Mouse (Mus musculus) hindbrain, postnatal 0 days (tissue): ENCODE measurements around the gene C730034F03Rik. TPM values are rescaled to one million over a fixed set of nuclear protein-coding genes. Genes with fewer than 3 reads are reported as not detected.

ENCODE experiments used
- ATAC-seq: fragments of 200-750 bp; cut with Nextera tagmentation; 2 replicates; pipeline ENCODE4 v1.8.0; 2017; ENCODE audit warnings: mild to moderate bottlenecking, moderate TSS enrichment, moderate library complexity
- DNase-seq: peaks from one replicate; pipeline ENCODE4 v3.0.0-alpha.2; 2015; ENCODE audit warnings: low spot score
- H3K27ac ChIP-seq: fragments of 300-500 bp; sonication (generic); 2 replicates; pipeline ENCODE4 v1.5.1; 2014; ENCODE audit warnings: mild to moderate bottlenecking
- H3K27me3 ChIP-seq: fragments of 300-500 bp; sonication (generic); 2 replicates; pipeline ENCODE4 v1.6.1; 2014; ENCODE audit warnings: low read length, mixed read lengths; ENCODE audit not compliant: insufficient read depth
- H3K36me3 ChIP-seq: fragments of 300-500 bp; sonication (generic); 2 replicates; pipeline ENCODE4 v1.6.1; 2014; ENCODE audit warnings: low read length, mixed read lengths; ENCODE audit not compliant: insufficient read depth
- H3K4me1 ChIP-seq: fragments of 300-500 bp; sonication (generic); 2 replicates; pipeline ENCODE4 v1.6.1; 2014; ENCODE audit warnings: antibody characterized with exemption, low read length, mixed read lengths; ENCODE audit not compliant: insufficient read depth
- H3K4me2 ChIP-seq: fragments of 300-500 bp; sonication (generic); 2 replicates; pipeline ENCODE4 v1.6.1; 2014; ENCODE audit warnings: low read depth, mild to moderate bottlenecking, low read length, moderate library complexity, mixed read lengths
- H3K4me3 ChIP-seq: fragments of 300-500 bp; sonication (generic); 2 replicates; pipeline ENCODE4 v1.5.1; 2014; ENCODE audit warnings: low read length
- H3K9ac ChIP-seq: fragments of 300-500 bp; sonication (generic); replicated peaks from 2 replicates; pipeline ENCODE4 v1.6.1; 2014; ENCODE audit warnings: mild to moderate bottlenecking, low read length, moderate library complexity, mixed read lengths
- H3K9me3 ChIP-seq: fragments of 300-500 bp; sonication (generic); 2 replicates; pipeline ENCODE4 v1.6.1; 2016; ENCODE audit warnings: low read length, mixed read lengths
- CTCF ChIP-seq: IDR thresholded peaks from 2 replicates; pipeline ENCODE4 v1.5.1; 2016; ENCODE audit warnings: antibody characterized with exemption, control low read depth, low read depth
- WGBS: fragments of 180-500 bp; shearing (Covaris S2); extraction: QIAGEN DNeasy Blood & Tissue Kit; methylation state at CpG from one replicate; pipeline ENCODE4 v1.1.7; 2014; 5-methylcytosine and 5-hydroxymethylcytosine counted together
- polyA plus RNA-seq: library from polyadenylated mRNA; unstranded; fragments of >200 nt; fragmentation: Nextera tagmentation; extraction: Ambion mirVana; gene quantifications from 2 replicates; pipeline ENCODE4 v1.2.1, GENCODE M21; 2015
- total RNA-seq: library from RNA; depleted of rRNA; stranded (reverse); fragments of >200 nt; gene quantifications from 2 replicates; pipeline ENCODE4 v1.2.3, GENCODE M21; 2014

Gene C730034F03Rik
- total and polyA plus RNA-seq, 2 experiments from 2014 or later: 1.3 to 3.3 TPM

DNA sequence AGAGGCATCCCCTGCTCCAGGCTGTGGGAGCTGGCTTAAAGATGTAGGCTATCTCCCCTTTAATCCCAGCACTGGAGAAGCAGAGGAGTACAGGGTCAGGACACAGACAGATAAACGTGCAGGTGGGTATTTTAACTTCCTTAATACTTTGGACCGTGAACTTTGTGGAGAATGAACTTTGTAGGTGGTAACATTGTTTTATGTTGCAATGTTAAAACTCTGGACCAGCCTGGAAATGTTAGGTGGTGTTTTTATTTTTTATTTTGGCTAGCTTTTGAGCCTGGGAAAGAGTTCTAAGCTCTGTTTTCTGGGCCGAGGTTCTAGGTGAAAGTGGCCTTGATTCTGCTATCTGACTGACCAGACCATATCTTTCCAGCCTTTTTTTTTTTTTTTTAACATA lies 1.9 kb downstream of the C730034F03Rik start:
- no peak for DNase-seq
- no peak for ATAC-seq
- Histone ChIP-seq H3K36me3 (peaks cover 15% of the 10 kb centered on the region), H3K4me2 (no peak overlapping the region), H3K4me3 (no peak overlapping the region), H3K27ac (no peak overlapping the region), H3K9me3 (no peaks in the 10 kb centered on the region), H3K9ac (no peak overlapping the region), H3K27me3 (no peaks in the 10 kb centered on the region), H3K4me1 (peaks cover 8% of the 10 kb centered on the region; the same call in 1 of the 2 replicates)
- TF ChIP-seq CTCF: no peak
- WGBS: 90% methylated on average over 3 of the region's 3 CpGs

DNA sequence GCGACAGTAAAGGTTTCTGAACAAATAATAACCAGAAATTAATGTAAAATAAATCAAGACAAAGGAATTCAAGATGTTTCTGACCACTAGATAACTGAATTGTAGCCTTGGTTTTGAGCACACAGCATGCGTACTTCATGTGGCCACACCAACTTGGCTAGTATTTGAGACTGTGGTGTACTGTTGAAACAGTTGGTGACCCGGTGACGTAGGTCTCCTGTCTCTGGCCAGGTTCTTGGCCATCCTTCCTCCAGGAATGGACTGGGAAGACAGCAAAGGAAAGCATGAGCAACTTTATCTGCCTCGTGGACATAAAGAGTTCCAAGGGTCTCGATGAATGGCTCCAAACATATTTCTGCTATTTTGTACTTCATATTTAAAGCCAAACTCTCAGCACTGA lies 2.4 kb downstream of the C730034F03Rik start:
- H3K4me1 ChIP-seq: peaks cover 8% of the 10 kb centered on the region; the same call in 1 of the 2 replicates
- peaks cover 9% of the 10 kb centered on the region; the same call in 1 of the 2 replicates for H3K36me3 ChIP-seq
- no peak overlapping the region for H3K9ac ChIP-seq
- H3K27me3 ChIP-seq: no peaks in the 10 kb centered on the region
- no peak for DNase-seq
- WGBS: 95% methylated on average over 6 of the region's 6 CpGs
- no peak for ATAC-seq
- no peak for TF ChIP-seq CTCF
- no peaks in the 10 kb centered on the region for H3K9me3 ChIP-seq
- no peak overlapping the region for H3K4me3 ChIP-seq
- H3K27ac ChIP-seq: no peak overlapping the region
- H3K4me2 ChIP-seq: no peak overlapping the region

- Histone ChIP-seq H3K4me2 (no peak overlapping the region), H3K4me3 (no peak overlapping the region), H3K9ac (no peak overlapping the region), H3K27me3 (no peaks in the 10 kb centered on the region), H3K4me1 (peaks cover 8% of the 10 kb centered on the region; the same call in 1 of the 2 replicates), H3K27ac (no peak overlapping the region), H3K36me3 (no peaks in the 10 kb centered on the region), H3K9me3 (no peaks in the 10 kb centered on the region)
- DNase-seq (no peak), ATAC-seq (no peak)
- 57% methylated on average over 4 of the region's 4 CpGs for WGBS
- no peak for TF ChIP-seq CTCF
Observed at GRCm38 (mm10) chr15:89432946-89433345, 3.6 kb downstream of the C730034F03Rik start.

DNA sequence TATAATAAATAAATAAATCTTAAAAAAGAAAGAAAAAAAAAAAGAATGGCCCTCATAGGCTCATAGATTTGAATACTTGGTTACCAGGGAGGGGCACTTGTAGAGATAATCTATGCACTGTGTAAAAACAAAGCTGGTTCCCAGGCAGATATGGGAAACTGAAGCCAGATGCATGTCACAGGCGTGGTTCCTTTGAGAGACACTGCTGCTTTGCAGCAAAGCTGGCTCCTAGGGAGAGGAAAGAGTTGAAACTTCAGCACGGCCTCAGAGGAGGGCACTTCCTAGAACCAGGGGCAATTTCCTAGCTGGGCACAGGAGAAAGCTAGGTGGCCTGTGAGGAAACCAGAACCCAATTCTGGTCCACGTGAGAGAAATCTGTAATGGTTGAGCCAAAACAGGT lies 4.7 kb downstream of the C730034F03Rik start:
- DNase-seq (no peak), ATAC-seq (no peak)
- no peak overlapping the region for H3K27ac ChIP-seq
- no peak overlapping the region for H3K4me2 ChIP-seq
- no peaks in the 10 kb centered on the region for H3K27me3 ChIP-seq
- H3K4me3 ChIP-seq: no peak overlapping the region
- no peaks in the 10 kb centered on the region for H3K36me3 ChIP-seq
- TF ChIP-seq CTCF: no peak
- H3K9me3 ChIP-seq: no peaks in the 10 kb centered on the region
- no peak overlapping the region for H3K9ac ChIP-seq
- no peaks in the 10 kb centered on the region for H3K4me1 ChIP-seq
- WGBS: 78% methylated on average over 3 of the region's 3 CpGs

DNA sequence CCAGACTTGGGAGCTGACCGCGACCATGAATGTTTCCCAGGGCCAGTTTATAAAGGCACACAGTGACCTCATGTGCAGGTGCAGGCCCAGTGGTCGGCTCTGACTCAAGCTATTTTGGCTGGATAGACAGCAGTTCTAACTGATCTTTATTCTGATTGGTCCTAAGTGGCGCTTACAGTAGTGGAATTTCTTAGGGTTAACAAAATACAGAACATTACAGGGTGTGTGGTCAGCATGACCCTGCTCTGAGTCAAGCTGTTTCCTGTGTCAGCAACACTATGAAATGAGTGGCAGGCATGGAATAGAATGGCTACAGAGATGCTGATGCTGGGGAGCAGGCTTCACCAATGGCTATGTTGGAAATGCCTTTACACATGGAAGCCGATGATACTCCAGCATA lies 6.5 kb downstream of the C730034F03Rik start:
- H3K4me2 ChIP-seq: no peak overlapping the region
- no peaks in the 10 kb centered on the region for H3K36me3 ChIP-seq
- ATAC-seq (no peak), DNase-seq (no peak)
- WGBS: 83% methylated on average over 5 of the region's 5 CpGs
- H3K9ac ChIP-seq: no peak overlapping the region
- no peak overlapping the region for H3K27ac ChIP-seq
- no peak for TF ChIP-seq CTCF
- H3K9me3 ChIP-seq: no peaks in the 10 kb centered on the region
- no peaks in the 10 kb centered on the region for H3K27me3 ChIP-seq
- H3K4me3 ChIP-seq: no peak overlapping the region
- H3K4me1 ChIP-seq: no peaks in the 10 kb centered on the region

DNA sequence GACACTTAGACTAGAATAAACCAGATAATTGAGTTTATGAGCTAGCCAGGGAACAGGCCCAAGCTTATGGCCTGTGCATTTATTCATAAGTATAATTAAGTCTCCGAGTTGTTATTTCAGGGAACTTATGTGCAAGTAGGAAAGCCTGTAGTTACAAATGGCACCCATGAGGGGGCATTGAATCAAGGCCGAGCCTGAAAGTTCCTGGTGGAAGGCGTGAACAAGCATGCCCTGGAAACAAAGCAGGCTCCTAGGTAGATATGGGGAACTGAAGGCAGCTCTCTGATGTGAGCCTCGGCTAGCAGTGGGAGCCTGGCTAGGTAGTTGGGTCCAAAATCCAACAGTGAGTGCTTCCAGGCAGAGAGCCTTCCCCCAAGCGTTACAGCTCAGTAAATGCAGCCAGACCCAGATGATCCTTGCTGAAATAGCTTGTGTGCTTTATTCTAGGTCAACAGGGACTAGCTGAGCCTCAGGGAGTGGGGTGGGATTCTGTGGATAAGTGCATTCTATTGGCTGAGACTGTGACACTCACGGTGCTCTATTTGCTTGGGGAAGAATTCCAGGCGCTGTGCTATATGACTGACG lies 13.2 kb downstream of the C730034F03Rik start:
- Histone ChIP-seq H3K9ac (no peak overlapping the region), H3K27me3 (no peaks in the 10 kb centered on the region), H3K4me3 (no peak overlapping the region), H3K4me1 (no peaks in the 10 kb centered on the region), H3K36me3 (no peaks in the 10 kb centered on the region), H3K4me2 (no peak overlapping the region), H3K27ac (no peak overlapping the region), H3K9me3 (no peaks in the 10 kb centered on the region)
- TF ChIP-seq CTCF: peak; percentile 58
- WGBS: 42% methylated on average over 8 of the region's 8 CpGs
- no peak for ATAC-seq
- peak; percentile 61 for DNase-seq
